Mouse (Mus musculus) ES-Bruce4 (cell line): ENCODE data around the gene Pik3cg. TPM values are rescaled to one million over a fixed set of nuclear protein-coding genes. Genes with fewer than 3 reads are reported as not detected.
"Not testable (repeated sequence)": the region's sequence is repeated elsewhere in the genome, so short reads cannot be mapped to it uniquely, and the experiment has no call there.

Experiments
- H3K27ac ChIP-seq: 2 replicates; pipeline ENCODE4 v1.5.1; 2012; ENCODE audit warnings: low read length, inconsistent platforms; ENCODE audit not compliant: insufficient read depth
- H3K27me3 ChIP-seq: 2 replicates; pipeline ENCODE4 v1.6.1; 2012; ENCODE audit warnings: mild to moderate bottlenecking, low read length, inconsistent platforms; ENCODE audit not compliant: control insufficient read depth, poor library complexity, insufficient read depth, severe bottlenecking
- H3K36me3 ChIP-seq: 2 replicates; pipeline ENCODE4 v1.6.1; 2012; ENCODE audit warnings: inconsistent platforms, mild to moderate bottlenecking, low read length, moderate library complexity; ENCODE audit not compliant: control insufficient read depth, poor library complexity, insufficient read depth, severe bottlenecking
- H3K4me1 ChIP-seq: one replicate; pipeline ENCODE4 v1.8.1; 2011; ENCODE audit warnings: low read length; ENCODE audit not compliant: control insufficient read depth, insufficient read depth
- H3K4me3 ChIP-seq: 2 replicates; pipeline ENCODE4 v1.5.1; 2011; ENCODE audit warnings: low read depth, mild to moderate bottlenecking, low read length
- H3K9ac ChIP-seq: 2 replicates; pipeline ENCODE4 v1.6.1; 2012; ENCODE audit warnings: low read depth, mild to moderate bottlenecking, inconsistent platforms; ENCODE audit not compliant: poor library complexity, severe bottlenecking
- H3K9me3 ChIP-seq: replicated peaks from 2 replicates; pipeline ENCODE4 v1.6.1; 2012; ENCODE audit warnings: mild to moderate bottlenecking, low read length, inconsistent platforms; ENCODE audit not compliant: control insufficient read depth, poor library complexity, insufficient read depth, severe bottlenecking
- CTCF ChIP-seq: IDR thresholded peaks from one replicate; pipeline ENCODE4 v1.8.1; 2011; ENCODE audit warnings: low read depth, low read length
- EP300 ChIP-seq: IDR thresholded peaks from 2 replicates; pipeline ENCODE4 v1.6.1; 2011; ENCODE audit warnings: low read depth, low read length; ENCODE audit not compliant: insufficient read depth
- POLR2A ChIP-seq: IDR thresholded peaks from one replicate; pipeline ENCODE4 v1.8.1; 2011; ENCODE audit warnings: low read length; ENCODE audit not compliant: insufficient read depth
- polyA plus RNA-seq: library from polyadenylated mRNA; stranded (reverse); fragments of >200 nt; gene quantifications from 2 replicates; pipeline ENCODE4 v1.2.4, GENCODE M21; 2011; ENCODE audit warnings: low read depth; ENCODE audit not compliant: missing spikeins, insufficient read depth, insufficient read length

Pik3cg gene
- 0.17 and 0.21 TPM in 2 replicates for polyA plus RNA-seq

DNA sequence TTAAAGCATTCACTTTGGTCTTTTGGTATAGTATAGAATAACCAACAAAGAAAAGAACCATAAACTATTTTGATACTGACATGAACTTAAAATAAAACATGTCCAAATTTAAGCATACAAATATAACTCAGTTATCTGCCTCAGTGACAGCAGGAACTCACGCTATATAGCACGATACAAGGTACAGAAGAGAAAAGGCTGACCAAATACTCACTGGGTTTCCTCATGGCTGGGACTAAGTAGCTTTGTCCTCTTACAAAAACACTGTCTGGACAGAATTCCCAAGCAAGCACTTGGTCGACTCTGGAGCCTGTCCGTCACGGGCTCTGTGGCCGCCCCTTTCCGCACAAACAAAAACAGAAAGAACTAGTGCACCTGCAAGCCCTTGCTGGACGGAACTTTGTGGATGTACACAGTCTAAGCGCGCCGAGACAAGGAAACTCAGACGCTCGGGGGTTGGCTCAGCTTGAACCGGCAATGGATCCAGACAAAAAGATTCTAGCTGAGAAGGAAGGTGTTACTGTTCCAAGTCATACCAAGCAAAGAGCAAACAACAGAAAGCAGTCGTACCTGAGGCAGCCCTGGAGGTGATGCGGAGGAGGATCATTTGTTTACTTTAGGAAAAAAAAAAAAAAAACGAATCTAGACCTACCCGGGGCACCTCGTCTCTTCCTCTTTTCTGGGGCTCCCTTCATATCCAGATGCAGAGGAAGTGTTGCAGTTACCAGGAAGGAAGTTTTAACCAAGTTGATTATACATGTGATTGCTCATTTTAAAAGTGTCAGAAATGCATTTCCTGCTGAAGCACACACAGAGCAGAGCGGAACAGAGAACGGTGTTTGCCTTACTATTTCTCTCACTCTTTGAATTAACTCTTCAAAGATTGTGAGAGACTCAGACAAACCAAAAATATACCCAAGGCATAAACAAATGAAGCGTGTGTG is at the start of gene Pik3cg:
TSS of gene Pik3cg (minus strand) at position 712 of the 944 bp plus-strand sequence.
- no peak within 1 kb of the TSS for H3K9ac ChIP-seq
- TF ChIP-seq POLR2A, result no peak
- no peak for TF ChIP-seq CTCF
- H3K36me3 ChIP-seq, result no peaks in the 10 kb centered on the region
- H3K27ac ChIP-seq, result no peak within 1 kb of the TSS
- no peaks in the 10 kb centered on the region for H3K4me1 ChIP-seq
- no peak within 1 kb of the TSS for H3K4me3 ChIP-seq
- no peaks in the 10 kb centered on the region for H3K27me3 ChIP-seq
- H3K9me3 ChIP-seq, result 0 out of 2 replicates have a peak, but pooled peaks cover 3% of the 10 kb centered on the region

DNA sequence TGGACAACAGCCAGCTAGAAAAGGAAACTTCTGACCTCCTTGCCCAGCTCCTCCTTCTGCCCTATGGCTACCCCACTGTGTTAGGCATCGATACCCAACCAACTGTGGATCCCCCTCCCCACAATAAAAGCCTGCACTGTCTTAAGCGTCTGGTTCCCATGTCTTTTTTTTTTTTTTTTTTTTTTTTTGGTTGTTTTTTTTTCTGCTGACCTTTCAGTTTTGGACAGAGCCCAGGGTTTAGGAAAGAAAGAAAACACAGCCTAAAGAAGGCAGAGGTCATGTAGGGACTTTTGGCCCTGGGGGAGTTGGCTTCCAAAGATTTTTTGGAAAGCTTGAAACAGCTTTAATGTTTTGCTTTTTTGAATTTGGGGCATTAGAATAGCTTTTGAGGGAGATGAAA is 40.0 kb upstream of the Pik3cg start:
- Histone ChIP-seq H3K27me3 (no peaks in the 10 kb centered on the region), H3K4me3 (no peak overlapping the region), H3K9me3 (no peaks in the 10 kb centered on the region), H3K4me1 (no peaks in the 10 kb centered on the region), H3K36me3 (no peaks in the 10 kb centered on the region), H3K27ac (no peak overlapping the region), H3K9ac (no peak overlapping the region)
- TF ChIP-seq EP300 (no peak), CTCF (no peak), POLR2A (no peak)

DNA sequence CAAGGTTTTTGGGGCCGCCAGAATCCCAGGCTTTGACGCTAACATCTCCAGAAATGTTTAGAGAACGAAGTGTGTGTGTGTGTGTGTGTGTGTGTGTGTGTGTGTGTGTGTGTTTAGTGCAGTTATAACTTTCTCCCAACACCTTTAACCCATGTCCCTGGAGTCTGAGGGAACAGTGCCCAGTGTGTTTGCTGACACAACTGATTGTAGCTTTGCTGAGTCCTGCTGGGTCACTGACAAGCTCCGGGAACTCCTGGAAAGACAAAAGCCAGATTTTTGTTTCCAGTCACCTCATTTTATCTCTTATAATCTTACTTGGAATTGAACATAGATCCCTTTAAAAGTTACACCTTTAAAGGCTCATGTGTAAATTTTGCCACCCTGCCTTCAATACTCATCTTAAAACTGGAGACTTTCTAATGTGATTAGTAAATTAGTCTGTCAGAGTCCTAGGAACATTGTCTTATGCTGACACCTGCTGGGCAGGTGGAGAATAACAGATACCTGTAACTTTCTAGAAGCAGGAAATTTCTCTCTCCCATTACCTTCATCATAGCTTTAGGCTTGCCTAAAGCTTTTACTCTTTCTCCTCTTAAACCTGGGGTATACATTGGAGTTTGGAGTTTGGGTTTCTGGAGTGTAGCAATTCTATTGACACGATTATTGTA is 37.2 kb upstream of the Pik3cg start:
- H3K4me1 ChIP-seq, result no peaks in the 10 kb centered on the region
- H3K4me3 ChIP-seq, result no peak overlapping the region
- TF ChIP-seq EP300, result no peak
- TF ChIP-seq POLR2A, result no peak
- TF ChIP-seq CTCF, result no peak
- H3K27me3 ChIP-seq, result no peaks in the 10 kb centered on the region
- H3K36me3 ChIP-seq, result no peaks in the 10 kb centered on the region
- no peak overlapping the region for H3K9ac ChIP-seq
- no peaks in the 10 kb centered on the region for H3K9me3 ChIP-seq
- no peak overlapping the region for H3K27ac ChIP-seq

DNA sequence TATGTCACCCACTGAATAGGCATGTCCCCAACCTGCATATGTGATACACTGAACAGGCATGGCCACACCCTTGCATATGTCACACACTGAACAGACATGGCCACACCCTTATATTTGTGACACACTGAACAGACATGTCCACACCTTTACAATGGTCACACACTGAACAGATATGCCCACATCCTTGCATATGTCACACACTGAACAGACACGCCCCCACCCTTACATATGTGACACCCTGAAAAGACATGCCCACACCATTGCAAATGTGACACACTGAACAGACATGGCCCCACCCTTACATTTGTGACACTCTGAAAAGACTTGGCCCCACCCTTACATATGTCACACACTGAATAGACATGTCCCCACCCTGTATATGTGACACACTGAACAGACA is 35.1 kb upstream of the Pik3cg start:
- H3K9ac ChIP-seq, result no peak overlapping the region
- H3K4me1 ChIP-seq, result no peaks in the 10 kb centered on the region
- H3K27me3 ChIP-seq, result no peaks in the 10 kb centered on the region
- H3K36me3 ChIP-seq, result no peaks in the 10 kb centered on the region
- no peaks in the 10 kb centered on the region for H3K9me3 ChIP-seq
- H3K4me3 ChIP-seq, result no peak overlapping the region
- H3K27ac ChIP-seq, result no peak overlapping the region
- no peak for TF ChIP-seq EP300
- no peak for TF ChIP-seq POLR2A
- TF ChIP-seq CTCF, result no peak

DNA sequence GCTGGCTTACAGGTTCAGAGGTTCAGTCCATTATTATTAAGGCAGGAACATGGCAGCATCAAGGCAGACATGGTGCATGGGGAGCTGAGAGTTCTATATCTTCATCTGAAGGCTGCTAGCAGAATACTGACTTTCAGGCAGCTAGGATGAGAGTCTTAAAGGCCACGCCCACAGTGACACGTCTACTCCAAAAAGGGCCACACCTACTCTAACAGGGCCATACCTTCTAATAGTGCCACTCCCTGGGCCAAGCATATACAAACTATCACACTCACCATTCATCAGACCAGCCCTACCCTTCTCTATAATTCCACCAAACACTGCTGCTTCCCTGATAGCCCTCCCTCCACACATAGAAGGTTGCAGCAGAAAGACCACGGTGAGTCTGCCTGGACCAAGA is 30.7 kb upstream of the Pik3cg start:
- not testable (repeated sequence) for H3K36me3 ChIP-seq, H3K4me1 ChIP-seq, H3K27me3 ChIP-seq, H3K27ac ChIP-seq, H3K9me3 ChIP-seq, H3K9ac ChIP-seq, H3K4me3 ChIP-seq

DNA sequence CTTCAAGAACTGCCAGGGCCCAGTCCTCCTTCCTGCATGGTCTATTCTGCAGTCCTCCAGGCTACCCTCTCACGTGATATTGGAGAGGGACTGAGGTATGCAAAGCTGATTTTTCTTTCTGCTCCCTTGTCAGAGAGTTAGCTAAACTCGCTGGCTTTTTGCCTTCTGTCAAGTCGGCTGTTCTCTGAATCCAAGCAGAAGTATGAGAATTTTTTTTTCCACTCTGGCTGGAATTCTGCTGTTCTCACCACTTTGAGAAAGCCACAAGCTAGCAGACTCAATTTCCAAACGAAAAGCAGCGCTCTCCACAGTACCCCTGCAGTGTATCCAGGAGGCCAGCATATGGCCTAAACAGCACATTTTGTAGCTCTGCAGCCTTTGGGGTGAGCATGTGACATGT is 30.0 kb upstream of the Pik3cg start:
- Histone ChIP-seq H3K9ac (no peak overlapping the region), H3K27ac (no peak overlapping the region), H3K4me3 (no peak overlapping the region), H3K27me3 (no peaks in the 10 kb centered on the region), H3K9me3 (no peaks in the 10 kb centered on the region), H3K36me3 (no peaks in the 10 kb centered on the region), H3K4me1 (no peaks in the 10 kb centered on the region)
- TF ChIP-seq EP300, result no peak
- TF ChIP-seq POLR2A, result no peak
- no peak for TF ChIP-seq CTCF
